Mouse (Mus musculus) lung, embryonic 15.5 days (tissue): ENCODE measurements at regions not wholly inside any gene's neighbourhood (a gene's known extent, or its start where the extent isn't known, plus 50 kb on each side); places are given as distances from the start of the nearest gene placed in this dataset.

Experiments
- ATAC-seq: fragments of 200-750 bp; cut with Nextera tagmentation; 2 replicates; pipeline ENCODE4 v1.8.0; 2017; ENCODE audit warnings: moderate number of reproducible peaks, borderline replicate concordance; ENCODE audit not compliant: low FRiP score, low TSS enrichment; ENCODE audit errors: extremely low read depth
- H3K27ac ChIP-seq: fragments of 300-500 bp; sonication (generic); 2 replicates; pipeline ENCODE4 v1.5.1; 2015; ENCODE audit warnings: moderate library complexity, mild to moderate bottlenecking, inconsistent platforms
- H3K27me3 ChIP-seq: fragments of 300-500 bp; sonication (generic); 2 replicates; pipeline ENCODE4 v1.6.1; 2015; ENCODE audit warnings: inconsistent platforms
- H3K36me3 ChIP-seq: fragments of 300-500 bp; sonication (generic); 2 replicates; pipeline ENCODE4 v1.6.1; 2015; ENCODE audit warnings: inconsistent platforms
- H3K4me1 ChIP-seq: fragments of 300-500 bp; sonication (generic); 2 replicates; pipeline ENCODE4 v1.6.1; 2015; ENCODE audit warnings: inconsistent platforms
- H3K4me2 ChIP-seq: fragments of 300-500 bp; sonication (generic); 2 replicates; pipeline ENCODE4 v1.6.1; 2015; ENCODE audit warnings: inconsistent platforms, mild to moderate bottlenecking, moderate library complexity
- H3K4me3 ChIP-seq: fragments of 300-500 bp; sonication (generic); 2 replicates; pipeline ENCODE4 v1.5.1; 2015; ENCODE audit warnings: mild to moderate bottlenecking, inconsistent platforms
- H3K9ac ChIP-seq: fragments of 300-500 bp; sonication (generic); 2 replicates; pipeline ENCODE4 v1.6.1; 2015; ENCODE audit warnings: inconsistent platforms
- H3K9me3 ChIP-seq: fragments of 300-500 bp; sonication (generic); 2 replicates; pipeline ENCODE4 v1.6.1; 2016; ENCODE audit warnings: inconsistent platforms
- WGBS: fragments of 180-500 bp; shearing (Covaris S2); methylation state at CpG from one replicate; pipeline ENCODE4 v1.1.7; 2015; 5-methylcytosine and 5-hydroxymethylcytosine counted together

DNA sequence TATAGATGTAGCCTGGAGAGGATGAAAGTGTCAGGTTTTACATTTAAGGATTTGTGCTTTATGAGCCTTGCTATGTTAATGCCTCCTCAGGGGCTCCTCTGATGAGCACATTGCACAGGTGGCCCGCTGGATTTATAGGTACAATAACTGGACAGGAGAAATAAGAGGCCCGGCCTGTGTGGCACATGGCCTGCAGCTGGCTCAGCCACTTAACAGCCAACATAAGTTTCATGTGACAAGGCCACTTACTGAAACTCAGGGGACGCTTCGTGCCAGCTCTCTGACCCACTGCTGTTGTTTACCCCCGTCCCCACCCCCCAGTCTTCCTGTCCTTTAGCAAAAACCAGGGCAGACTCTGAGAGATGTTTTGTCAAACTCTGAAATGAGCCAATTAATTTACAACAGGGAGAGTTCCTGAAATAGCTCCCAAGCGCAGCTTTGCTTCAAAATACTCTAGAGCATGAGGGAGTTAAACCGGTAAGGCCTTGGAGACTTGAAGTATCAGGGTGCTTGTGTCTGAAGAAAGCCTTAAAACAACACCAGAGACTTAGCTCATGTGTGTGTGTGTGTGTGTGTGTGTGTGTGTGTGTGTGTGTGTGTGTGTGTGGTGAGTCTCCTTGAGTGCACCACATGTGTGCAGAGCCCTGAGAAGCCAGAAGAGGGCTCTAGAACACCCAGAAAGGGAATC is 285.2 kb upstream of the Fam241a start:
- no peaks in the 10 kb centered on the region for H3K9me3 ChIP-seq
- 56% methylated on average over 7 of the region's 7 CpGs for WGBS
- no peaks in the 10 kb centered on the region for H3K36me3 ChIP-seq
- no peak overlapping the region for H3K27ac ChIP-seq
- no peak overlapping the region for H3K9ac ChIP-seq
- no peak overlapping the region for H3K4me2 ChIP-seq
- no peak for ATAC-seq
- no peak overlapping the region for H3K4me3 ChIP-seq
- no peaks in the 10 kb centered on the region for H3K4me1 ChIP-seq
- no peaks in the 10 kb centered on the region for H3K27me3 ChIP-seq

DNA sequence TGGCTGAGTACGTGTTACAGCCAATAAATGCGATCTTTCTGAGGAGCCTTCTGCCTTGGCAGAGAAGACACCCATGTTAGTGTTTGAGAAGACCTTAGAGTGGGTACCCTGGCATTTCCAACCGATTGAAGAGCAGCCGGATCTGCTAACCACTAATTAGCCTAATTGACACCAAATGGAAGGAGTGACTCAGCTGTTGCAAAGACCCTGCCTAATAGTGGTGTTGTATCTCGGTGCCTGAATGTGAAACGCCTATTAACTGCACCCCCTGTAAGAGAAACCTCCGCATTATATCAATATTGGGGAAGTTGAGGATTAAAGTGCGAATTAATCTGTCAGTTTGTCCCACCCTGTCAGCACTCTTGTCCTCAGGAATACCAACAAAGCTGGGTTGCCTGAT is 253.1 kb upstream of the Fam241a start:
- no peak overlapping the region for H3K27ac ChIP-seq
- no peak for ATAC-seq
- no peak overlapping the region for H3K4me2 ChIP-seq
- no peaks in the 10 kb centered on the region for H3K9me3 ChIP-seq
- H3K4me3 ChIP-seq, result no peak overlapping the region
- no peaks in the 10 kb centered on the region for H3K27me3 ChIP-seq
- H3K9ac ChIP-seq, result no peak overlapping the region
- no peaks in the 10 kb centered on the region for H3K4me1 ChIP-seq
- WGBS, result 76% methylated on average over 8 of the region's 8 CpGs
- H3K36me3 ChIP-seq, result no peaks in the 10 kb centered on the region

DNA sequence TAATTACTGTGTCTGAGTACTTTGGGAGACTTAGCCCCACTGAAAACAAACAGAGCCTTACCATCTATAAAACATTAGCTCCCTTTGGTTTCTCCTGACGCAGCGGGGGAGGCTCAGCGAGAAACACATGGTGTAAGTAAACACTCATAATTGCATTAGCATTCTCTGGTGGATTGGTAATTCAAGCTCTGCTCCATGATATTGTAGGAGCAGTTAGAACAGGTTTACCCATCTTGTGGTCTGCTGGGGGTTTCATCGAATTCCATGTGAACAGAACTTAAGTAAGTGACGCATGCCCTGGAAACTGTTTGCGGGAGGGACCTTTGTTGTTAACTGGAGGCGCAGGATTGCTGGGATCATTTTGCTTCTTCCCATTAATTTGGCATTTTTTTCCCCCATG is 249.2 kb upstream of the Fam241a start:
- Histone ChIP-seq H3K9ac (no peak overlapping the region), H3K4me2 (no peak overlapping the region), H3K27me3 (no peaks in the 10 kb centered on the region), H3K4me3 (no peak overlapping the region), H3K4me1 (no peaks in the 10 kb centered on the region), H3K36me3 (no peaks in the 10 kb centered on the region), H3K9me3 (no peaks in the 10 kb centered on the region), H3K27ac (no peak overlapping the region)
- no peak for ATAC-seq
- 65% methylated on average over 7 of the region's 7 CpGs for WGBS

DNA sequence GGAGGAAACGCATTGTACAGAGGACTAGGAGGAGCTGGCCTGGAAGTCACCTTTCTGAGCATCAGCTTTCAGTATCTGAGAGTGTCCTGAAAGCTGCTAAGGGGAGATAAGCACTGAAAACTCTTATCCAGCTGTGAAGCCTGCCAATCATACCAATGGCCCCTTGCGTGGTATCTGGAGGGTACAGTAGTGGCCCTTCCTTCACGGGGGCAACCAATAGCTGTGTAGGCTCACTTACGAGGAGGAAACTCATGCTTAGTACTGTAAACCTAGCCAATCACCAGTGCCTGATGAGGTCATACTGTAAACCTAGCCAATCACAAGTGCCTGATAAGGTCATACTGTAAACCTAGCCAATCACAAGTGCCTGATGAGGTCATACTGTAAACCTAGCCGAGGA is 231.7 kb upstream of the Fam241a start:
- Histone ChIP-seq H3K9ac (no peak overlapping the region), H3K9me3 (no peaks in the 10 kb centered on the region), H3K4me2 (no peak overlapping the region), H3K27me3 (no peaks in the 10 kb centered on the region), H3K4me1 (no peaks in the 10 kb centered on the region), H3K27ac (no peak overlapping the region), H3K4me3 (no peak overlapping the region), H3K36me3 (no peaks in the 10 kb centered on the region)
- 80% methylated on average over 5 of the region's 5 CpGs for WGBS
- ATAC-seq, result no peak

DNA sequence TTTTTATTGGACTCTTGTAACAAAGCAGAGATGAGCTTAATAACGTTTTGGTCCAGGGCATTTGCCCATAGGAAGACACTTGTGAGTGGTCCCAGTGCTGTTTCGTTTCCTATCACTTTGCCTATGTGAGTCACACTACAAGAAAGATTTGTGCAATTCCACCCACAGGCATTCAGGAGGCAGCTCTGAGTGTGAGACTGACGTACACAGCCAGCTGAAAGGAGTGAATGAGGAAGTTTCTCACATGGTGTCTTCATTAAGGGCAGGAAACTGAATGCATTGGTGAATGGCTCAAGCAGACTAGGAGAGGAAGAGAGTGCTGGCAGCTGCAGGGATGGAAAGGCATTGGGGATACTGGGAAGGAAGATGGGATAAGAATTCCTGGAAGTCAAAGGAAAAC is 230.5 kb upstream of the Fam241a start:
- Histone ChIP-seq H3K9me3 (no peaks in the 10 kb centered on the region), H3K4me1 (no peaks in the 10 kb centered on the region), H3K27ac (no peak overlapping the region), H3K27me3 (no peaks in the 10 kb centered on the region), H3K4me2 (no peak overlapping the region), H3K36me3 (no peaks in the 10 kb centered on the region), H3K4me3 (no peak overlapping the region), H3K9ac (no peak overlapping the region)
- ATAC-seq, result no peak
- 48% methylated on average over 3 of the region's 3 CpGs for WGBS

DNA sequence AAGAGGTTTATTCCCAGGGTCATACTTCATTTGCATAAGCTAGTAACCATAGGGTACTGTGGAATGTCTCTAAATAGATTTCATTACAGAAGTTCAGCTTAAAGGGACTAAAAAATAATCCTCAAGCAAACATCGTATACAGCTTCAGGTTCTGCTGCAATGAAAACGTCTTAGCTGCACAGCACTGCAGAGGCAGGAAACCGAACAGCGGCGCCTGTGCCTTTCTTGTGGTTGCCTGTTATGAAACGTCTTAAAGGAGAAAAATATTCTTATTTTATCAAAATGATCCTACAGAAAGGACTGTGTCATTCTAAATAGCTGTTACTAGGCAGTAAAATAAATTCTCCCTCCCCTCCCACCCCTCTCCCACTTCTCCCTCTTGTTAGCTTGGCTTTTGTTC is 226.0 kb upstream of the Fam241a start:
- WGBS, result 75% methylated on average over 6 of the region's 6 CpGs

DNA sequence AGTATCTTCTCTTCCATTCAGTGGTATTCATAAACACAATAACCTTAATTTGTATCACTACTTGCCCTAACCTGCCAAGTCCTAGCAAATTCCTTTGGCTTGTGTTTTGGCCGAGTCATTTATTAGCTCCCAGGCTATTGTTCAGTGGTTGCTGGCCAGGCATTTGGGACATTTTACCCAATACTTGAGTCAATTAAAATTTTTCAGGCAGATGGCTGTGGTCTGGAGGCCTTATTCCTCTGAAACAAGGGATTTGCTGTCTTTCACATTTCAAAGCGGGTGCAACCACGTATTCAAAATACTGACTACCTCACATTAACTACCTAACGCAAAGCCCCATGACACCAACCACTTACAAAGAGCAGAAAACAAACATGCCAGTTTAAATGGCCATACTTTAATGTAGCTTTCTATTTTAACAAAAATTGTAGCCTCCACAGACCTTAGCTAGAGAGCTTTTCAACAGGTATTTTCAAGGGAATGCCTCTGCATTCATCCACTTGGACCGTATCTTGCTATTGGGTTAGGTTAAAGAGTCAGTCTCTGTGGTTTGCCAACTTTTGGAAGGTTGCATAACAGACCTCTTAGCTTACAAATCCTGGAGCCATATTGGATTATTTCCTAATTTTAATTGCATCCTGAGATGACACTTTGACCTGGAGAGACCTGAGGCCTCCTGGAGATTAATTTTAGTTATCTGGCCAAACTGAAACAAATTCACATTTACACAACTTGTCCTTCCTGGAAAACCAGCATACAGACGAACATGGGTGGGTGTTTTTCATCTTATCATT is 224.7 kb upstream of the Fam241a start:
- Histone ChIP-seq H3K4me2 (no peak overlapping the region), H3K4me3 (no peak overlapping the region), H3K9me3 (no peaks in the 10 kb centered on the region), H3K4me1 (no peaks in the 10 kb centered on the region), H3K36me3 (no peaks in the 10 kb centered on the region), H3K27ac (no peak overlapping the region), H3K27me3 (no peaks in the 10 kb centered on the region), H3K9ac (no peak overlapping the region)
- 76% methylated on average over 6 of the region's 6 CpGs for WGBS
- ATAC-seq, result no peak

More for the DNA sequence above, 226.0 kb upstream of the Fam241a start:
- Histone ChIP-seq H3K4me2 (no peak overlapping the region), H3K36me3 (no peaks in the 10 kb centered on the region), H3K9me3 (no peaks in the 10 kb centered on the region), H3K27me3 (no peaks in the 10 kb centered on the region), H3K27ac (no peak overlapping the region), H3K9ac (no peak overlapping the region), H3K4me3 (no peak overlapping the region), H3K4me1 (no peaks in the 10 kb centered on the region)
- ATAC-seq, result no peak

DNA sequence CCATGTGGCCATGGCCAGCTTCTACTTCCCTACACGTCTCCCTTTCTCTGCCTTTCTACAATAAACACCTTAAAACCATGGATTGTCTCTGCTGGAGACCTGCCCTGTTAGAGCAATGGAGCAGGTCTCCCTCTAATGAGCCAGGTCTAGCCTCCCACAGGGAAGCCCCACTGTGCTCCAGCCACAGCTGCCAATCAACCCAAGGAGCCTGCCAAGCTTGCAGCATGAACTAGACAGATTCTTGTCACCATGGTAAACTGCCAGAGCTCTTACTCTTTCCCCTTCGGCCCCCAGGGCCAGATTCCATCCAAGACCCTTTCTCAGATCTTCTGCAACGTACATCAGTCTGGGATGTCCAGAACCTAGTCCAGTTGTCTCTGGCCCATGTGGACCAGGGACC is 217.1 kb upstream of the Fam241a start:
- WGBS, result 62% methylated on average over 3 of the region's 3 CpGs
- H3K27me3 ChIP-seq, result no peaks in the 10 kb centered on the region
- H3K4me1 ChIP-seq, result no peaks in the 10 kb centered on the region
- no peak for ATAC-seq
- H3K9me3 ChIP-seq, result no peaks in the 10 kb centered on the region
- H3K27ac ChIP-seq, result no peak overlapping the region
- H3K9ac ChIP-seq, result no peak overlapping the region
- no peak overlapping the region for H3K4me3 ChIP-seq
- H3K36me3 ChIP-seq, result no peaks in the 10 kb centered on the region
- H3K4me2 ChIP-seq, result no peak overlapping the region

DNA sequence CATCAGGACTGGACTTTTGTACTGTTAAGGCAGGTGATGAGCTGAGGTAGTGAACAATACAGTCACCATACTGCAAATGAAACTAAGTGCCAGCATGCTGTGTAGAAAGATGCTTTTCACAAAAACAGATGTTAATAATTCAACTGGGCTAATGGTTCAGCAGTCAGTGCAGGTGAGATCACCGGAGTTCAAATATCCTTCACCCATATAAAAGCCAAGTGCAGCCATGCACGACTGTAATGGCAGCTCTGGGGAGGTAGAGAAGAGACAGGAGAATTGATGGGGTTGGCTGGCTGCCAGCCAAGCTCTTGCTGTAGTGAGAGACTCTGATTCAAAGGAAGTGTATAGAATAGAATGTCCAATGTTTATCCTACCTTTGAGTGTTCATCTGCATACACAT is 214.3 kb upstream of the Fam241a start:
- Histone ChIP-seq H3K4me2 (no peak overlapping the region), H3K27ac (no peak overlapping the region), H3K36me3 (no peaks in the 10 kb centered on the region), H3K4me3 (no peak overlapping the region), H3K9me3 (no peaks in the 10 kb centered on the region), H3K27me3 (no peaks in the 10 kb centered on the region), H3K9ac (no peak overlapping the region), H3K4me1 (no peaks in the 10 kb centered on the region)
- 53% methylated on average over 2 of the region's 2 CpGs for WGBS
- no peak for ATAC-seq

DNA sequence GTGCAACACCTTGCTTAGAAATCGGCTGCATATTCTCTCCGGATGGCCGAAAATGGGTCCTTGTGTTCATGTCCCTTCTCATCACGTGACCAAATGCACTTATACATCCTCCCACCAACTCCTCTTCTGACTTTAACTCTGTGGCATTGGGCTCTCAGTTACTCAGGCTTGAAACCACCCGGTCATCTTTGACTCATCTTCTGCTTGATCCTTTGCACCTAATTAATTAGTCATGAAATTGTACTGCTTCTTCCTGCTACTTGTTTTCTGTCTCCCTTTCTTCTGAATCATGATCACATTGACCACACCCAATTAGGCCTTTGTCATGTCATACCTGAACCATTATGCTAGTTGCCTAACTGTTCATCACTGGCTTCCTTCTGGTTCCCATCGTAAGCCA is 208.4 kb upstream of the Fam241a start:
- ATAC-seq, result no peak
- no peak overlapping the region for H3K27ac ChIP-seq
- no peak overlapping the region for H3K9ac ChIP-seq
- no peaks in the 10 kb centered on the region for H3K4me1 ChIP-seq
- no peak overlapping the region for H3K4me3 ChIP-seq
- no peaks in the 10 kb centered on the region for H3K36me3 ChIP-seq
- no peaks in the 10 kb centered on the region for H3K27me3 ChIP-seq
- no peak overlapping the region for H3K4me2 ChIP-seq
- WGBS, result 91% methylated on average over 6 of the region's 6 CpGs
- no peaks in the 10 kb centered on the region for H3K9me3 ChIP-seq

DNA sequence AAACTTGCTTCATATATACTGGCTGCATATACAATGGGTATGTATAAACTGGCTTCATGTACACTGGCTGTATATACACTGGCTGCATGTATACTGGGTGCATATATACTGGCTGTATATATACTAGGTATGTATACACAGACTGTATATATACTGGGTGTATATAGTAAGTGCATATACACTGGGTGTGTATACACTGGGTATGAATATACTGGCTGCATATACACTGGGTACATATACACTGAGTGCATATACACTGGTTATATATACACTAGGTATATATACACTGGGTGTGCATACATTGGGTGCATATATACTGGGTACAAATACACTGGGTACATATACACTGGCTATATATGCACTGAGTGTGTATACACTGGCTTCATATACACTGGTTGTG is 196.9 kb upstream of the Fam241a start:
- no peak overlapping the region for H3K4me2 ChIP-seq
- ATAC-seq, result no peak
- H3K9me3 ChIP-seq, result no peaks in the 10 kb centered on the region

DNA sequence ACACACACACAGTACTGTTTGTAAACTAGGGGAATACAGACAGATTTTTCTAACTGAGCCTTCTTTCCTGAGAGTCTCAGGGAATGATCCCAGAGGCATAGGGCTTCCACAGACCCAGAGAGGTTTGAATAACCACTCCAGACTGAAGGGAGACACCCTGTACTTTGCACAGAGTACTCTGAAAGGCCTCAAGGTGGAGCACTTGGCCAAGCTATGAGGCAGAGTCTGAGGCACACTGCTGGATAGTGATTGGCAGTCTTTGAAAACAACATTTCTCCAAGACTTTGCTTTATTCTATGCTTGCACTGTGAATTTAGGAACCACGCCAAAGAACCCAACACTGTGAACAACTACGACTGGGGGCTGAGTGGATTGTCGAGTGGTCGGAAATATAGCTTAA is 192.1 kb upstream of the Fam241a start:
- WGBS, result 15% methylated on average over 4 of the region's 4 CpGs
- Histone ChIP-seq H3K27ac (no peak overlapping the region), H3K4me2 (no peak overlapping the region), H3K4me1 (no peaks in the 10 kb centered on the region), H3K4me3 (no peak overlapping the region), H3K9ac (no peak overlapping the region), H3K27me3 (no peaks in the 10 kb centered on the region), H3K9me3 (no peaks in the 10 kb centered on the region), H3K36me3 (no peaks in the 10 kb centered on the region)
- ATAC-seq, result peak; percentile 59; the same call in 1 of the 2 replicates

More for the DNA sequence above, 196.9 kb upstream of the Fam241a start:
- no peaks in the 10 kb centered on the region for H3K4me1 ChIP-seq
- H3K4me3 ChIP-seq, result no peak overlapping the region
- no peak overlapping the region for H3K9ac ChIP-seq
- H3K36me3 ChIP-seq, result no peaks in the 10 kb centered on the region
- no peak overlapping the region for H3K27ac ChIP-seq
- H3K27me3 ChIP-seq, result no peaks in the 10 kb centered on the region
